Mouse (Mus musculus): ENCODE measurements at regions not wholly inside any gene's neighbourhood (a gene's known extent, or its start where the extent isn't known, plus 50 kb on each side); places are given as distances from the start of the nearest gene placed in this dataset.

GRCm38 (mm10) chr1:122123954-122124353 lies 556.2 kb upstream of the Ddx18 start:
- ATAC-seq (ENCODE audit: insufficient number of reproducible peaks, insufficient read depth, low FRiP score, low read depth) = no peak
- WGBS = 55% methylated on average over 4 of the region's 4 CpGs
- Histone ChIP-seq H3K9me3 (ENCODE audit: control insufficient read depth, low read depth, low read length) (no peaks in the 10 kb centered on the region), H3K4me1 (ENCODE audit: control insufficient read depth, insufficient read depth, low read length) (no peaks in the 10 kb centered on the region), H3K4me3 (ENCODE audit: low read depth, low read length) (no peak overlapping the region), H3K4me2 (replicated peaks; ENCODE audit: low read depth, low read length) (no peak overlapping the region), H3K36me3 (ENCODE audit: control insufficient read depth, insufficient read depth, low read length) (no peaks in the 10 kb centered on the region), H3K27me3 (ENCODE audit: control insufficient read depth, insufficient read depth, low read length) (no peaks in the 10 kb centered on the region), H3K9ac (replicated peaks; ENCODE audit: low read depth, low read length) (no peak overlapping the region), H3K27ac (ENCODE audit: low read length) (no peak overlapping the region)

- Histone ChIP-seq H3K4me3 (ENCODE audit: low read depth, low read length) (no peak overlapping the region), H3K9ac (replicated peaks; ENCODE audit: low read depth, low read length) (no peak overlapping the region)
- ATAC-seq (ENCODE audit: insufficient number of reproducible peaks, insufficient read depth, low FRiP score, low read depth) = no peak
Measured at GRCm38 (mm10) chr1:122095726-122096125, 527.9 kb upstream of the Ddx18 start.

GRCm38 (mm10) chr1:122082481-122082880 lies 514.7 kb upstream of the Ddx18 start:
- Histone ChIP-seq H3K4me1 (ENCODE audit: control insufficient read depth, insufficient read depth, low read length) (no peaks in the 10 kb centered on the region), H3K36me3 (ENCODE audit: control insufficient read depth, insufficient read depth, low read length) (no peaks in the 10 kb centered on the region), H3K4me3 (ENCODE audit: low read depth, low read length) (no peak overlapping the region), H3K9ac (replicated peaks; ENCODE audit: low read depth, low read length) (no peak overlapping the region), H3K4me2 (replicated peaks; ENCODE audit: low read depth, low read length) (no peak overlapping the region), H3K9me3 (ENCODE audit: control insufficient read depth, low read depth, low read length) (no peaks in the 10 kb centered on the region), H3K27me3 (ENCODE audit: control insufficient read depth, insufficient read depth, low read length) (no peaks in the 10 kb centered on the region), H3K27ac (ENCODE audit: low read length) (no peak overlapping the region)
- 88% methylated on average over 5 of the region's 5 CpGs for WGBS
- ATAC-seq (ENCODE audit: insufficient number of reproducible peaks, insufficient read depth, low FRiP score, low read depth) = no peak

More at GRCm38 (mm10) chr1:122095726-122096125, 527.9 kb upstream of the Ddx18 start:
- 70% methylated on average over 2 of the region's 2 CpGs for WGBS
- H3K36me3 ChIP-seq (ENCODE audit: control insufficient read depth, insufficient read depth, low read length) = no peaks in the 10 kb centered on the region
- no peaks in the 10 kb centered on the region for H3K4me1 ChIP-seq (ENCODE audit: control insufficient read depth, insufficient read depth, low read length)
- no peaks in the 10 kb centered on the region for H3K9me3 ChIP-seq (ENCODE audit: control insufficient read depth, low read depth, low read length)
- H3K4me2 ChIP-seq (replicated peaks; ENCODE audit: low read depth, low read length) = no peak overlapping the region
- H3K27me3 ChIP-seq (ENCODE audit: control insufficient read depth, insufficient read depth, low read length) = no peaks in the 10 kb centered on the region
- H3K27ac ChIP-seq (ENCODE audit: low read length) = no peak overlapping the region

- Histone ChIP-seq H3K4me1 (ENCODE audit: control insufficient read depth, insufficient read depth, low read length) (no peaks in the 10 kb centered on the region), H3K27me3 (ENCODE audit: control insufficient read depth, insufficient read depth, low read length) (no peaks in the 10 kb centered on the region), H3K4me2 (replicated peaks; ENCODE audit: low read depth, low read length) (no peak overlapping the region), H3K4me3 (ENCODE audit: low read depth, low read length) (no peak overlapping the region), H3K9me3 (ENCODE audit: control insufficient read depth, low read depth, low read length) (no peaks in the 10 kb centered on the region), H3K27ac (ENCODE audit: low read length) (no peak overlapping the region), H3K36me3 (ENCODE audit: control insufficient read depth, insufficient read depth, low read length) (no peaks in the 10 kb centered on the region), H3K9ac (replicated peaks; ENCODE audit: low read depth, low read length) (no peak overlapping the region)
- no peak for ATAC-seq (ENCODE audit: insufficient number of reproducible peaks, insufficient read depth, low FRiP score, low read depth)
- 74% methylated on average over 5 of the region's 5 CpGs for WGBS
Measured at GRCm38 (mm10) chr1:122076085-122076484, 508.3 kb upstream of the Ddx18 start.

- H3K9me3 ChIP-seq (ENCODE audit: control insufficient read depth, low read depth, low read length) = no peaks in the 10 kb centered on the region
- no peak overlapping the region for H3K9ac ChIP-seq (replicated peaks; ENCODE audit: low read depth, low read length)
- no peak for ATAC-seq (ENCODE audit: insufficient number of reproducible peaks, insufficient read depth, low FRiP score, low read depth)
- H3K27ac ChIP-seq (ENCODE audit: low read length) = no peak overlapping the region
- no peaks in the 10 kb centered on the region for H3K4me1 ChIP-seq (ENCODE audit: control insufficient read depth, insufficient read depth, low read length)
- H3K27me3 ChIP-seq (ENCODE audit: control insufficient read depth, insufficient read depth, low read length) = no peaks in the 10 kb centered on the region
- H3K4me3 ChIP-seq (ENCODE audit: low read depth, low read length) = no peak overlapping the region
- WGBS = 67% methylated on average over 1 of the region's 1 CpGs
- H3K4me2 ChIP-seq (replicated peaks; ENCODE audit: low read depth, low read length) = no peak overlapping the region
- H3K36me3 ChIP-seq (ENCODE audit: control insufficient read depth, insufficient read depth, low read length) = no peaks in the 10 kb centered on the region
Measured at GRCm38 (mm10) chr1:122055146-122055545, 487.4 kb upstream of the Ddx18 start.

GRCm38 (mm10) chr1:122048112-122048725 lies 480.4 kb upstream of the Ddx18 start:
- Histone ChIP-seq H3K4me3 (ENCODE audit: low read depth, low read length) (no peak overlapping the region), H3K4me1 (ENCODE audit: control insufficient read depth, insufficient read depth, low read length) (no peaks in the 10 kb centered on the region), H3K36me3 (ENCODE audit: control insufficient read depth, insufficient read depth, low read length) (no peaks in the 10 kb centered on the region), H3K9ac (replicated peaks; ENCODE audit: low read depth, low read length) (no peak overlapping the region), H3K9me3 (ENCODE audit: control insufficient read depth, low read depth, low read length) (no peaks in the 10 kb centered on the region), H3K27ac (ENCODE audit: low read length) (no peak overlapping the region), H3K27me3 (ENCODE audit: control insufficient read depth, insufficient read depth, low read length) (no peaks in the 10 kb centered on the region), H3K4me2 (replicated peaks; ENCODE audit: low read depth, low read length) (no peak overlapping the region)
- WGBS = 49% methylated on average over 2 of the region's 2 CpGs
- ATAC-seq (ENCODE audit: insufficient number of reproducible peaks, insufficient read depth, low FRiP score, low read depth) = no peak

- Histone ChIP-seq H3K4me1 (ENCODE audit: control insufficient read depth, insufficient read depth, low read length) (no peaks in the 10 kb centered on the region), H3K9me3 (ENCODE audit: control insufficient read depth, low read depth, low read length) (no peaks in the 10 kb centered on the region), H3K9ac (replicated peaks; ENCODE audit: low read depth, low read length) (no peak overlapping the region), H3K27ac (ENCODE audit: low read length) (no peak overlapping the region), H3K4me3 (ENCODE audit: low read depth, low read length) (no peak overlapping the region), H3K4me2 (replicated peaks; ENCODE audit: low read depth, low read length) (no peak overlapping the region), H3K36me3 (ENCODE audit: control insufficient read depth, insufficient read depth, low read length) (no peaks in the 10 kb centered on the region), H3K27me3 (ENCODE audit: control insufficient read depth, insufficient read depth, low read length) (no peaks in the 10 kb centered on the region)
- 28% methylated on average over 1 of the region's 1 CpGs for WGBS
- no peak for ATAC-seq (ENCODE audit: insufficient number of reproducible peaks, insufficient read depth, low FRiP score, low read depth)
Measured at GRCm38 (mm10) chr1:122043896-122044295, 476.1 kb upstream of the Ddx18 start.

GRCm38 (mm10) chr1:122043114-122043513 lies 475.3 kb upstream of the Ddx18 start:
- H3K4me1 ChIP-seq (ENCODE audit: control insufficient read depth, insufficient read depth, low read length) = no peaks in the 10 kb centered on the region
- H3K4me2 ChIP-seq (replicated peaks; ENCODE audit: low read depth, low read length) = no peak overlapping the region
- H3K4me3 ChIP-seq (ENCODE audit: low read depth, low read length) = no peak overlapping the region
- no peak for ATAC-seq (ENCODE audit: insufficient number of reproducible peaks, insufficient read depth, low FRiP score, low read depth)
- 68% methylated on average over 5 of the region's 5 CpGs for WGBS
- no peaks in the 10 kb centered on the region for H3K27me3 ChIP-seq (ENCODE audit: control insufficient read depth, insufficient read depth, low read length)
- H3K9ac ChIP-seq (replicated peaks; ENCODE audit: low read depth, low read length) = no peak overlapping the region
- no peaks in the 10 kb centered on the region for H3K36me3 ChIP-seq (ENCODE audit: control insufficient read depth, insufficient read depth, low read length)
- H3K27ac ChIP-seq (ENCODE audit: low read length) = no peak overlapping the region
- H3K9me3 ChIP-seq (ENCODE audit: control insufficient read depth, low read depth, low read length) = no peaks in the 10 kb centered on the region

- Histone ChIP-seq H3K4me1 (ENCODE audit: control insufficient read depth, insufficient read depth, low read length) (no peaks in the 10 kb centered on the region), H3K27ac (ENCODE audit: low read length) (no peak overlapping the region), H3K4me3 (ENCODE audit: low read depth, low read length) (no peak overlapping the region), H3K9me3 (ENCODE audit: control insufficient read depth, low read depth, low read length) (no peaks in the 10 kb centered on the region), H3K27me3 (ENCODE audit: control insufficient read depth, insufficient read depth, low read length) (no peaks in the 10 kb centered on the region), H3K4me2 (replicated peaks; ENCODE audit: low read depth, low read length) (no peak overlapping the region), H3K36me3 (ENCODE audit: control insufficient read depth, insufficient read depth, low read length) (no peaks in the 10 kb centered on the region), H3K9ac (replicated peaks; ENCODE audit: low read depth, low read length) (no peak overlapping the region)
- WGBS = 80% methylated on average over 2 of the region's 2 CpGs
- ATAC-seq (ENCODE audit: insufficient number of reproducible peaks, insufficient read depth, low FRiP score, low read depth) = no peak
Measured at GRCm38 (mm10) chr1:122007749-122008148, 440.0 kb upstream of the Ddx18 start.

All from stomach, embryonic 14.5 days (tissue).